7 mouse cellular contexts compared by ENCODE assay signal in genomic region chr4:4791180-4791579, GRCm38 (mm10). TPM values are rescaled to one million over a fixed set of nuclear protein-coding genes. Genes with fewer than 3 reads are reported as not detected.
DNase-seq lines count a peak whose midpoint lies in the region; ATAC-seq and TF ChIP-seq lines count a peak whose summit lies in the region.

No protein-coding gene starts in this region.

- H3K27ac ChIP-seq in lung, embryonic 14.5 days (ENCODE audit: low read depth): no peak overlapping the region
- H3K27ac ChIP-seq in forebrain, postnatal 0 days (ENCODE audit: low read depth, low read length): no peak overlapping the region
- no peak overlapping the region for H3K27ac ChIP-seq in liver, embryonic 14.5 days
- H3K27ac ChIP-seq in stomach, postnatal 0 days (replicated peaks): no peak overlapping the region

- H3K4me2 ChIP-seq in lung, embryonic 14.5 days: peak overlapping the region; percentile 55
- peak overlapping the region; percentile 70 for H3K4me2 ChIP-seq in forebrain, postnatal 0 days (ENCODE audit: low read depth)
- H3K4me2 ChIP-seq in liver, embryonic 14.5 days (ENCODE audit: low read depth): peak overlapping the region; percentile 80
- peak overlapping the region; percentile 65 for H3K4me2 ChIP-seq in stomach, postnatal 0 days (replicated peaks; ENCODE audit: low read depth)

- no peak for TF ChIP-seq EP300 in liver, embryonic 14.5 days (IDR thresholded peaks at IDR 0.05; ENCODE audit: low read depth)
- TF ChIP-seq EP300 in stomach, postnatal 0 days (optimal IDR thresholded peaks at IDR 0.05): no peak

- no peak for DNase-seq in lung, embryonic 14.5 days
- no peak for DNase-seq in lung, adult 18-20 months
- no peak for DNase-seq in forebrain, postnatal 0 days
- DNase-seq in liver, embryonic 14.5 days (ENCODE audit: low read depth in 3 of 3, low spot score in 3 of 3): no peak
- DNase-seq in stomach, postnatal 0 days (ENCODE audit: low spot score): no peak
- DNase-seq in yolk sac, embryonic 10.5 days (ENCODE audit: low spot score): no peak
- DNase-seq in embryo, embryonic 10 days (ENCODE audit: low spot score): no peak

- H3K36me3 ChIP-seq in lung, embryonic 14.5 days (ENCODE audit: insufficient read depth): 0 out of 2 replicates have a peak, but pooled peaks cover 7% of the 10 kb centered on the region
- 0 out of 2 replicates have a peak, but pooled peaks cover 2% of the 10 kb centered on the region for H3K36me3 ChIP-seq in forebrain, postnatal 0 days (ENCODE audit: insufficient read depth)
- H3K36me3 ChIP-seq in liver, embryonic 14.5 days (replicated peaks; ENCODE audit: control insufficient read depth, insufficient read depth, low read depth): no peaks in the 10 kb centered on the region
- no peaks in the 10 kb centered on the region for H3K36me3 ChIP-seq in stomach, postnatal 0 days (ENCODE audit: control insufficient read depth, insufficient read depth, low read length)

- peaks cover 4% of the 10 kb centered on the region for H3K4me1 ChIP-seq in lung, embryonic 14.5 days (ENCODE audit: insufficient read depth)
- H3K4me1 ChIP-seq in forebrain, postnatal 0 days (ENCODE audit: insufficient read depth): 0 out of 2 replicates have a peak, but pooled peaks cover 11% of the 10 kb centered on the region
- peaks cover 4 to 14% of the 10 kb centered on the region in 2 experiments for H3K4me1 ChIP-seq in liver, embryonic 14.5 days (replicated peaks; ENCODE audit: control insufficient read depth in 2 of 2, insufficient read depth in 2 of 2, low read length in 1 of 2)
- no peaks in the 10 kb centered on the region for H3K4me1 ChIP-seq in stomach, postnatal 0 days (replicated peaks; ENCODE audit: control insufficient read depth, insufficient read depth)

- 88% methylated on average over 1 of the region's 1 CpGs for WGBS in lung, embryonic 14.5 days
- 86% methylated on average over 1 of the region's 1 CpGs for WGBS in forebrain, postnatal 0 days
- WGBS in liver, embryonic 14.5 days (ENCODE audit: insufficient replicate concordance): 78% methylated on average over 1 of the region's 1 CpGs
- WGBS in stomach, postnatal 0 days: 87% methylated on average over 1 of the region's 1 CpGs

- no peak for ATAC-seq in lung, embryonic 14.5 days (ENCODE audit: insufficient read depth)
- no peak for ATAC-seq in forebrain, postnatal 0 days
- no peak for ATAC-seq in liver, embryonic 14.5 days (ENCODE audit: insufficient read depth)
- ATAC-seq in stomach, postnatal 0 days (ENCODE audit: low FRiP score, low TSS enrichment): no peak

- peak overlapping the region; percentile 96; the same call in 1 of the 2 replicates for H3K9ac ChIP-seq in lung, embryonic 14.5 days
- peak overlapping the region; percentile 98; the same call in 1 of the 2 replicates for H3K9ac ChIP-seq in forebrain, postnatal 0 days
- peak overlapping the region; percentile 92 for H3K9ac ChIP-seq in liver, embryonic 14.5 days (replicated peaks)
- H3K9ac ChIP-seq in stomach, postnatal 0 days (ENCODE audit: low read length): no peak overlapping the region

- H3K9me3 ChIP-seq in lung, embryonic 14.5 days (ENCODE audit: low read depth, low read length): peaks cover 4% of the 10 kb centered on the region; the same call in 1 of the 2 replicates
- no peaks in the 10 kb centered on the region for H3K9me3 ChIP-seq in forebrain, postnatal 0 days (ENCODE audit: low read length)
- no peaks in the 10 kb centered on the region for H3K9me3 ChIP-seq in liver, embryonic 14.5 days (ENCODE audit: control insufficient read depth, low read length)
- H3K9me3 ChIP-seq in stomach, postnatal 0 days (ENCODE audit: control insufficient read depth, low read length): no peaks in the 10 kb centered on the region

- no peaks in the 10 kb centered on the region for H3K27me3 ChIP-seq in lung, embryonic 14.5 days (ENCODE audit: insufficient read depth, low read length)
- no peaks in the 10 kb centered on the region for H3K27me3 ChIP-seq in forebrain, postnatal 0 days (ENCODE audit: insufficient read depth, low read length)
- H3K27me3 ChIP-seq in liver, embryonic 14.5 days (ENCODE audit: control insufficient read depth, insufficient read depth, low read length): no peaks in the 10 kb centered on the region
- H3K27me3 ChIP-seq in stomach, postnatal 0 days (ENCODE audit: control insufficient read depth, insufficient read depth, low read length): no peaks in the 10 kb centered on the region

- peak overlapping the region; percentile 95 for H3K4me3 ChIP-seq in lung, embryonic 14.5 days (ENCODE audit: low read depth, low read length)
- H3K4me3 ChIP-seq in forebrain, postnatal 0 days (ENCODE audit: low read depth, low read length): peak overlapping the region; percentile 93
- H3K4me3 ChIP-seq in liver, embryonic 14.5 days (ENCODE audit: insufficient read depth in 1 of 2, low read depth in 2 of 2, low read length in 2 of 2): peak overlapping the region; percentile 87 to 93; a peak in 2 of 4 replicates
- no peak overlapping the region for H3K4me3 ChIP-seq in stomach, postnatal 0 days (ENCODE audit: low read depth, low read length)

- TF ChIP-seq CTCF in lung, embryonic 14.5 days (IDR thresholded peaks at IDR 0.05; ENCODE audit: low read depth): no peak
- TF ChIP-seq CTCF in forebrain, postnatal 0 days (IDR thresholded peaks at IDR 0.05; ENCODE audit: low read depth): no peak
- TF ChIP-seq CTCF in liver, embryonic 14.5 days (IDR thresholded peaks at IDR 0.05; ENCODE audit: low read depth): no peak
- TF ChIP-seq CTCF in stomach, postnatal 0 days (IDR thresholded peaks at IDR 0.05; ENCODE audit: low read depth): no peak

RNA-seq across cellular contexts. Expression of gene Impad1, which starts 2.0 kb away (rescaled TPM):
- polyA plus RNA-seq in lung, embryonic 14.5 days (2014; fragmentation: Nextera tagmentation; extraction: Ambion mirVana): 51.6 and 53.0 TPM in 2 replicates
- total RNA-seq in forebrain, postnatal 0 days (2014; rRNA removed): 119 and 142 TPM in 2 replicates
- 35.0 and 41.9 TPM in 2 replicates for polyA plus RNA-seq in forebrain, postnatal 0 days (2015; fragmentation: Nextera tagmentation; extraction: Ambion mirVana)
- polyA plus RNA-seq in liver, embryonic 14.5 days (2012; rRNA removed): 3.6 and 4.6 TPM in 2 replicates
- polyA plus RNA-seq in liver, embryonic 14.5 days (2014; fragmentation: Nextera tagmentation; extraction: Ambion mirVana): 7.1 and 7.9 TPM in 2 replicates
- polyA plus RNA-seq in stomach, postnatal 0 days (2015; fragmentation: Nextera tagmentation; extraction: Ambion mirVana): 23.5 and 23.6 TPM in 2 replicates
